Mouse (Mus musculus) heart, adult 2 months (tissue): Measurements from ENCODE around the gene Topaz1.

ENCODE experiments used
- CTCF ChIP-seq: fragments of 200-600 bp; IDR thresholded peaks from 2 replicates; pipeline ENCODE4 v1.8.1; 2022; ENCODE audit warnings: antibody characterized with exemption, mild to moderate bottlenecking, moderate library complexity
- EP300 ChIP-seq: fragments of 200-500 bp; IDR thresholded peaks from 2 replicates; pipeline ENCODE4 v1.6.1; 2011; ENCODE audit warnings: low read depth, low read length, control low read depth; ENCODE audit not compliant: insufficient read depth
- POLR2A ChIP-seq: fragments of 200-500 bp; IDR thresholded peaks from 2 replicates; pipeline ENCODE4 v1.6.1; 2011; ENCODE audit warnings: mild to moderate bottlenecking, low read depth, low read length, control low read depth; ENCODE audit not compliant: insufficient read depth

GRCm38 (mm10) chr9:122716131-122716921 is 30.8 kb upstream of the Topaz1 start:
- no peak for TF ChIP-seq POLR2A
- no peak for TF ChIP-seq CTCF
- TF ChIP-seq EP300 = no peak
